Mouse (Mus musculus) embryonic facial prominence, embryonic 12.5 days (tissue): ENCODE data around the gene Bcl9. TPM values are rescaled to one million over a fixed set of nuclear protein-coding genes. Genes with fewer than 3 reads are reported as not detected.

Experiments
- ATAC-seq: fragments of 200-750 bp; cut with Nextera tagmentation; 2 replicates; pipeline ENCODE4 v1.8.0; 2017; ENCODE audit not compliant: insufficient number of reproducible peaks, insufficient read depth, low FRiP score, low TSS enrichment
- H3K27ac ChIP-seq: fragments of 300-500 bp; sonication (generic); 2 replicates; pipeline ENCODE4 v1.5.1; 2016; ENCODE audit warnings: mild to moderate bottlenecking
- H3K27me3 ChIP-seq: fragments of 300-500 bp; sonication (generic); 2 replicates; pipeline ENCODE4 v1.6.1; 2016; ENCODE audit warnings: mild to moderate bottlenecking, moderate library complexity
- H3K36me3 ChIP-seq: fragments of 300-500 bp; sonication (generic); 2 replicates; pipeline ENCODE4 v1.6.1; 2016; ENCODE audit warnings: mild to moderate bottlenecking
- H3K4me1 ChIP-seq: fragments of 300-500 bp; sonication (generic); 2 replicates; pipeline ENCODE4 v1.6.1; 2016
- H3K4me2 ChIP-seq: fragments of 300-500 bp; sonication (generic); replicated peaks from 2 replicates; pipeline ENCODE4 v1.6.1; 2016; ENCODE audit warnings: mild to moderate bottlenecking, moderate library complexity
- H3K4me3 ChIP-seq: fragments of 300-500 bp; sonication (generic); 2 replicates; pipeline ENCODE4 v1.5.1; 2016; ENCODE audit warnings: mild to moderate bottlenecking
- H3K9ac ChIP-seq: fragments of 300-500 bp; sonication (generic); 2 replicates; pipeline ENCODE4 v1.6.1; 2016; ENCODE audit warnings: mild to moderate bottlenecking, moderate library complexity
- H3K9me3 ChIP-seq: fragments of 300-500 bp; sonication (generic); 2 replicates; pipeline ENCODE4 v1.6.1; 2016; ENCODE audit warnings: mild to moderate bottlenecking, moderate library complexity
- WGBS: fragments of 180-500 bp; shearing (Covaris S2); methylation state at CpG from one replicate; pipeline ENCODE4 v1.1.7; 2016; 5-methylcytosine and 5-hydroxymethylcytosine counted together
- polyA plus RNA-seq: library from polyadenylated mRNA; unstranded; fragments of >200 nt; fragmentation: Nextera tagmentation; extraction: Ambion mirVana; gene quantifications from 2 replicates; pipeline ENCODE4 v1.2.1, GENCODE M21; 2016

Bcl9 gene
- polyA plus RNA-seq, 1 experiment from 2014 or later = 82.4 TPM

DNA sequence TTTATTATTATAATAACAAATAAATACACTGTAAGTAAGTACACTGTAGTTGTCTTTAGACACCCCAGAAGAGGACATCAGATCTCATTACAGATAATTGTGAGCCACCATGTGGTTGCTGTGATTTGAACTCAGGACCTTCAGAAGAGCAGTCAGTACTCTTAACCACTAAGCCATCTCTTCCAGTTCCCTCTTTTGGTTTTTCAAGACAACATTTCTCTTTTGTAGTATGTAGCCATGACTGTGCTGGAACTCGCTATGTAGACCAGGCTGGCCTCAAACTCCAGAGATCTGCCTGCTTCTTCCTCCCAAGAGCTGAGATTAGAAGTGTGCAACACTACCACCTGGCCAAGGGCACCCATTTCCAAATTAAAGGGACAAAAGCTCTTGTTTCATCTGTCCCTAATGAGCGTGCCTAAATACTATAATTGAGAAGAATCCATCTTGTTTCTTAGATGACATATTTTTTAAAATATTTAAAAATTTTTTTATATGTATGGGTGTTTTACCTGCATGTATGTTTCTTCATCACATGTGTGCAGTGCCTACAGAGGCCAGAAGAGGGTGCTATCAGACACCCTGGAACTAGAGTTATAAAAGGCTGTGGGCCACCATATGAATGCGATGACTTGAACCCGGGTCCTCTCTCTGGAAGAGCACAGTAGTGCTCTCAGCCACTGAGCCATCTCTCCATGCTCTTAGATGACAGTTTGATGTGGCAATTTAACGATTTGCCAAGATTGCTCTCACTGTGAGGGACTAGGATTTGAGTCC lies 66.9 kb downstream of the Bcl9 start:
- WGBS = 97% methylated on average over 5 of the region's 5 CpGs
- no peak overlapping the region for H3K4me3 ChIP-seq
- H3K27me3 ChIP-seq = no peaks in the 10 kb centered on the region
- H3K4me1 ChIP-seq = peaks cover 15% of the 10 kb centered on the region
- H3K9me3 ChIP-seq = no peaks in the 10 kb centered on the region
- H3K27ac ChIP-seq = no peak overlapping the region
- H3K36me3 ChIP-seq = no peaks in the 10 kb centered on the region
- no peak for ATAC-seq
- no peak overlapping the region for H3K4me2 ChIP-seq
- no peak overlapping the region for H3K9ac ChIP-seq

GRCm38 (mm10) chr3:97228457-97228856 lies 69.3 kb downstream of the Bcl9 start:
- Histone ChIP-seq H3K9ac (peak overlapping the region; percentile 62), H3K27me3 (no peaks in the 10 kb centered on the region), H3K27ac (peak overlapping the region; percentile 97), H3K9me3 (no peaks in the 10 kb centered on the region), H3K4me1 (peaks cover 31% of the 10 kb centered on the region), H3K4me3 (peak overlapping the region; percentile 87), H3K4me2 (peak overlapping the region; percentile 85), H3K36me3 (peaks cover 6% of the 10 kb centered on the region; the same call in 1 of the 2 replicates)
- no peak for ATAC-seq
- 14% methylated on average over 12 of the region's 12 CpGs for WGBS

DNA sequence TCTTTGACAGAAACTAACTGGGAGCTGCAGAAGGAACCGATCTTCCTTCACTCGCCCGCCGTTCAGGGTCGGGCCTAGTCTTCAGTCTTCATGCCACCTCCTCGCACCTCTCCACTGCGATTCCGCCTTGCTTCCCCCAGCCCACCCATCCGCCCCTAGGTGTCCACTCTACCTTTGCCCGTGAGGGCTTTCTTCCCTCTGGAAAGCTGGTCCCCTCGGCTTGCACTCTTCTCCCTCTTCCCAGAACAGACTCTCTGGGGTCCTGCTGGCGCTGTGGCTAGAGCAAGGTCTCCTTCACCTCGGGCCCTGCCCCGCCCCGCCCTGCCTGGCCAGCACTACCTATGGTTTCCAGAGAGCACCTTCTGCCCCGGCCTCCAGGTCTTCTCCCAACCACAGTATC lies 69.7 kb downstream of the Bcl9 start:
- H3K4me3 ChIP-seq = peak overlapping the region; percentile 87
- peak overlapping the region; percentile 85 for H3K4me2 ChIP-seq
- peaks cover 10% of the 10 kb centered on the region; the same call in 1 of the 2 replicates for H3K36me3 ChIP-seq
- peak overlapping the region; percentile 62 for H3K9ac ChIP-seq
- H3K9me3 ChIP-seq = no peaks in the 10 kb centered on the region
- H3K27me3 ChIP-seq = no peaks in the 10 kb centered on the region
- WGBS = under 1% methylated on average over 16 of the region's 16 CpGs
- peaks cover 31% of the 10 kb centered on the region for H3K4me1 ChIP-seq
- ATAC-seq = peak; percentile 26
- peak overlapping the region; percentile 97 for H3K27ac ChIP-seq

- peaks cover 31% of the 10 kb centered on the region for H3K4me1 ChIP-seq
- ATAC-seq = peak; percentile 91
Observed at GRCm38 (mm10) chr3:97227259-97228005, 70.3 kb downstream of the Bcl9 start.

GRCm38 (mm10) chr3:97226719-97227118 lies 71.0 kb downstream of the Bcl9 start:
- peak overlapping the region; percentile 85 for H3K4me2 ChIP-seq
- peaks cover 31% of the 10 kb centered on the region for H3K4me1 ChIP-seq
- peak overlapping the region; percentile 87 for H3K4me3 ChIP-seq
- peak overlapping the region; percentile 97 for H3K27ac ChIP-seq
- peaks cover 20% of the 10 kb centered on the region for H3K36me3 ChIP-seq
- H3K27me3 ChIP-seq = no peaks in the 10 kb centered on the region
- peak; percentile 26; the same call in 1 of the 2 replicates for ATAC-seq
- H3K9ac ChIP-seq = peak overlapping the region; percentile 95
- WGBS = 0% methylated on average over 18 of the region's 18 CpGs
- no peaks in the 10 kb centered on the region for H3K9me3 ChIP-seq

More at GRCm38 (mm10) chr3:97227259-97228005, 70.3 kb downstream of the Bcl9 start:
- under 1% methylated on average over 28 of the region's 79 CpGs for WGBS
- Histone ChIP-seq H3K27me3 (no peaks in the 10 kb centered on the region), H3K4me3 (peak overlapping the region; percentile 87), H3K9ac (peak overlapping the region; percentile 95), H3K27ac (peak overlapping the region; percentile 97), H3K36me3 (peaks cover 15% of the 10 kb centered on the region; the same call in 1 of the 2 replicates), H3K4me2 (peak overlapping the region; percentile 85), H3K9me3 (no peaks in the 10 kb centered on the region)

- Histone ChIP-seq H3K36me3 (peaks cover 35% of the 10 kb centered on the region), H3K27me3 (no peaks in the 10 kb centered on the region), H3K27ac (no peak overlapping the region), H3K9ac (no peak overlapping the region), H3K4me1 (peaks cover 31% of the 10 kb centered on the region), H3K4me3 (no peak overlapping the region), H3K4me2 (no peak overlapping the region; the same call in 1 of the 2 replicates), H3K9me3 (no peaks in the 10 kb centered on the region)
- no peak for ATAC-seq
- 81% methylated on average over 5 of the region's 5 CpGs for WGBS
Observed at GRCm38 (mm10) chr3:97225231-97225630, 72.5 kb downstream of the Bcl9 start.

DNA sequence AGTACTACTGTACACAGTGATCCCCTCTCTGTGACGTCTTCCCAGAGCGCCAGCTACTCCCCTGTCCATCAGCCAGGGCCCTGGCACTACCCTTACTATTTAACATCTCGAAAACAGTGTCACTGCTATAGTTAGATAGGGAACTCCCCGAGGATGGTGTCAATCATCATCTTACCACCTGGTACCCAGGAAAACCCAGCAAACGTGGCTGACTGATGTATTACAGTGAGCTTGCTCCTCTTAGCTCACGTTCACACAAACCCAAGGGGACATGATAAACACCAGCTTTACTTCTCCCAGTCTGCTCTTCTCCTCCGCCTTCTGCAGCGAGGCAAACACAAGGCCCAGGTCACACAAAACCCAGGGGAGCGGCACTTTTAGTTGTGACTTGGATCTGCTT lies 74.5 kb downstream of the Bcl9 start:
- Histone ChIP-seq H3K27ac (no peak overlapping the region), H3K4me2 (no peak overlapping the region), H3K4me3 (no peak overlapping the region), H3K9me3 (no peaks in the 10 kb centered on the region), H3K36me3 (peaks cover 53% of the 10 kb centered on the region), H3K9ac (no peak overlapping the region), H3K4me1 (peaks cover 27% of the 10 kb centered on the region), H3K27me3 (no peaks in the 10 kb centered on the region)
- no peak for ATAC-seq
- 87% methylated on average over 9 of the region's 9 CpGs for WGBS

DNA sequence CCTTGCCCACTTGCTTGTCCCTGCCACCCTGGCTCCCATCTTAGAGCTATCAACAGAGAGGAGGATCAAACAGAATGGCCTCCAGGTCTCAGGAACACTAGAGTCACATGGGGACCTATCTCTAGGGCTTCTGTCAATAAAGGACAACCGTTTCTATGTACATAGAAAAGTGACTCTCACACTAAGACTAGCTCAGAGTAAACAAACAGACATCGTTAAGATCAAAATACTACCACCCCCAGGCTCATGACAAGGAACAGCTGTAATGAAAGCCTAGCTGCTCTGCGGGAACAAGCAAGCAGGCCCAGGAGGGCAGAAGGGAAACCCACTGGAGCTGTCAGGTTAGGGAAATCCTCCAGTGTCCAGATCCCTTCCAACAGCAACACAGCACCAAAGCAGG lies 82.2 kb downstream of the Bcl9 start:
- no peak overlapping the region for H3K4me2 ChIP-seq
- no peak overlapping the region for H3K9ac ChIP-seq
- H3K9me3 ChIP-seq = no peaks in the 10 kb centered on the region
- no peaks in the 10 kb centered on the region for H3K27me3 ChIP-seq
- H3K27ac ChIP-seq = no peak overlapping the region
- peaks cover 86% of the 10 kb centered on the region for H3K36me3 ChIP-seq
- H3K4me1 ChIP-seq = no peaks in the 10 kb centered on the region; the same call in 1 of the 2 replicates
- 66% methylated on average over 3 of the region's 3 CpGs for WGBS
- no peak for ATAC-seq
- no peak overlapping the region for H3K4me3 ChIP-seq

GRCm38 (mm10) chr3:97214439-97214838 lies 83.3 kb downstream of the Bcl9 start:
- peaks cover 86% of the 10 kb centered on the region for H3K36me3 ChIP-seq
- 53% methylated on average over 1 of the region's 1 CpGs for WGBS

GRCm38 (mm10) chr3:97213871-97214270 lies 83.8 kb downstream of the Bcl9 start:
- no peaks in the 10 kb centered on the region; the same call in 1 of the 2 replicates for H3K4me1 ChIP-seq
- H3K9ac ChIP-seq = no peak overlapping the region
- H3K36me3 ChIP-seq = peaks cover 86% of the 10 kb centered on the region
- ATAC-seq = no peak
- WGBS = 91% methylated on average over 10 of the region's 10 CpGs
- no peak overlapping the region for H3K4me3 ChIP-seq
- no peak overlapping the region for H3K4me2 ChIP-seq
- no peaks in the 10 kb centered on the region for H3K27me3 ChIP-seq
- no peaks in the 10 kb centered on the region for H3K9me3 ChIP-seq
- H3K27ac ChIP-seq = no peak overlapping the region

More at GRCm38 (mm10) chr3:97214439-97214838, 83.3 kb downstream of the Bcl9 start:
- Histone ChIP-seq H3K27ac (no peak overlapping the region), H3K4me2 (no peak overlapping the region), H3K27me3 (no peaks in the 10 kb centered on the region), H3K9ac (no peak overlapping the region), H3K4me3 (no peak overlapping the region), H3K4me1 (no peaks in the 10 kb centered on the region; the same call in 1 of the 2 replicates), H3K9me3 (no peaks in the 10 kb centered on the region)
- ATAC-seq = no peak

DNA sequence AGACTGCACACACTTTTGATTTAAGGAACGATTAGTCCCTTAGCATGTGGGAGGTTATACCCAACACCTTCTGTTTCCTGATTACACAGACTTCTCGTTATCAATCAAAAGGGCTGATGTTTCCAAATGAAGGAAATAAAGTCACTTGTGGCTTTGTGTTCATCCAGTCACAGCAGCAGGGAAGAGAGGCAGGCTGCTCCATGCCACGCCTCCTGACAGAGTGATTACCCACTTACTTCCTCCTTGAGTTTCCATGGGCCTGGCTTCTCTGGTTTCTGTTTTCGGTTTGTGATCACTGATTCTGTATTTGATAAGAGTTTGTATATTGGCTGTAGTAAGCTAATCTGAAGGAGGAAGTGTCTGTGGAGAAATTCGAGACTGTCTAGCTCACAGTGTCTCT lies 86.5 kb downstream of the Bcl9 start:
- H3K4me3 ChIP-seq = no peak overlapping the region
- no peaks in the 10 kb centered on the region for H3K9me3 ChIP-seq
- H3K9ac ChIP-seq = no peak overlapping the region
- 76% methylated on average over 5 of the region's 5 CpGs for WGBS
- no peak for ATAC-seq
- H3K4me2 ChIP-seq = no peak overlapping the region
- no peaks in the 10 kb centered on the region; the same call in 1 of the 2 replicates for H3K4me1 ChIP-seq
- H3K27me3 ChIP-seq = no peaks in the 10 kb centered on the region
- H3K27ac ChIP-seq = no peak overlapping the region
- H3K36me3 ChIP-seq = peaks cover 93% of the 10 kb centered on the region
